Mouse (Mus musculus): Measurements from ENCODE around the gene Gm49373.

GRCm38 (mm10) chr9:21117073-21117472 lies 44.2 kb upstream of the Gm49373 start:
- TF ChIP-seq ZC3H11A (IDR thresholded peaks at IDR 0.05; ENCODE audit: borderline replicate concordance, low read depth, low read length) (no peak), ZNF384 (IDR thresholded peaks at IDR 0.05; ENCODE audit: low read depth, low read length) (no peak), MAFK (IDR thresholded peaks at IDR 0.05; ENCODE audit: insufficient read depth, low read depth, low read length) (no peak), CHD2 (IDR thresholded peaks at IDR 0.05; ENCODE audit: low read depth, low read length) (no peak)

All from ES-E14 (cell line).